Mouse (Mus musculus) frontal cortex, postnatal 10 days (tissue): ENCODE data around the gene Acbd4.
A peak's percentile ranks its signal among the peaks of the same experiment; 100 is the strongest.

ENCODE experiments used
- DNase-seq, 2 experiments: peaks; one replicate each; pipeline ENCODE4 v3.0.0; 2022; ENCODE audit warnings: low spot score in 2 of 2, mixed read lengths in 1 of 2

Gene Acbd4

DNA sequence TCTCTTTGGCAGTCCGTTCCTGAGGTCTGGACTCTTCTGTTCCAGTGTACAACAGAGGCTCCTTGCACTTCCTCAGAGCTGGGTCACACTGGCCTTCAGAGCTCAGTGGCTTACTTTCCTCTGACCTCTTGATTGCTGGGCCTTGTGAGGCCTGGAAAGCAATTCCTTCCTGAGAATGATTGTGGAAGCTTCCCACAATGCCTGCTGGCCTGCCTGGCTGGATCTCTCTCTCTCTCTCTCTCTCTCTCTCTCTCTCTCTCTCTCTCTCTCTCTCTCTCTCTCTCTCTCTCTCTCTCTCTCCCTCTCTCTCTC, 40.4 kb downstream of the Acbd4 start:
- no peak for DNase-seq

- DNase-seq, result peak; percentile 82 to 92
Observed at GRCm38 (mm10) chr11:103142441-103143182, 41.1 kb downstream of the Acbd4 start.

- no peak for DNase-seq
Observed at GRCm38 (mm10) chr11:103144309-103145285, 43.1 kb downstream of the Acbd4 start.

DNA sequence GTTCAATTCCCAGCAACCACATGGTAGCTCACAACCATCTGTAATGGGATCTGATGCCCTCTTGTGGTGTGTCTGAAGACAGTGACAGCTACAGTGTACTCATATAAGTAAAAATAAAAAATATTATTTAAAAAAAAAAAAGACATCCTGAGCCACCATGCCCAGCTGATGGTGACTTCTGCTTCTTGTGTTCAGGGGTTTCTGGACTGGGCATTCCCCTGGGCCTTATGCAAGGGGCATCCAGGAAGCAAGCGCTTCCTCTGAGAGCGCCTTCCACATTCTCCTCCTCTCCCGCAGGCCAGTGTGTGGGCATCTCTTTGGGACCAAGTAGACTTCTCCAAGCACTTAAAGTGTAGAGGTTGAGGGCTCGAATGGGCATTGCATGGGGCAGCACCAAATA, 44.9 kb downstream of the Acbd4 start:
- no peak for DNase-seq

- DNase-seq, result no peak
Observed at GRCm38 (mm10) chr11:103147766-103148165, 46.3 kb downstream of the Acbd4 start.

DNA sequence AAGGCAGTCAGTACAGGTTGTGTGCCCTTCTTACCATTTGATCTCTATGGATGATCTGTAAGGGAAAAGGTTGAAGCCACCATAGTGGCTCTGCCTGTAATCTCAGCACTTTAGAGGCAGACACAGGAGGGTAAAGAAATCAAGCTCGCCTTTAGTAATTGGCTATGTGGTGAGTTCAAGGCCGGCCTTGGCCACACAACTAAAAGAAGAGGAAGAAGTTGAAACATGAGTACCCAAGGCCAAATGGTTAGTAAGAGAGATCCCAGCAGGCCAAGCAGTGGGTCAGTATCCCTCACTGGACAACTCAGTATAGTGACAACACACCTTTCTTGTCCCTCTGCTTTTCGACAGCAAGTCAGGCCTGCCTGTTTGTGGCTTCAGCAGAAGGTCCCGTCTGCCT, 48.3 kb downstream of the Acbd4 start:
- DNase-seq, result no peak

DNA sequence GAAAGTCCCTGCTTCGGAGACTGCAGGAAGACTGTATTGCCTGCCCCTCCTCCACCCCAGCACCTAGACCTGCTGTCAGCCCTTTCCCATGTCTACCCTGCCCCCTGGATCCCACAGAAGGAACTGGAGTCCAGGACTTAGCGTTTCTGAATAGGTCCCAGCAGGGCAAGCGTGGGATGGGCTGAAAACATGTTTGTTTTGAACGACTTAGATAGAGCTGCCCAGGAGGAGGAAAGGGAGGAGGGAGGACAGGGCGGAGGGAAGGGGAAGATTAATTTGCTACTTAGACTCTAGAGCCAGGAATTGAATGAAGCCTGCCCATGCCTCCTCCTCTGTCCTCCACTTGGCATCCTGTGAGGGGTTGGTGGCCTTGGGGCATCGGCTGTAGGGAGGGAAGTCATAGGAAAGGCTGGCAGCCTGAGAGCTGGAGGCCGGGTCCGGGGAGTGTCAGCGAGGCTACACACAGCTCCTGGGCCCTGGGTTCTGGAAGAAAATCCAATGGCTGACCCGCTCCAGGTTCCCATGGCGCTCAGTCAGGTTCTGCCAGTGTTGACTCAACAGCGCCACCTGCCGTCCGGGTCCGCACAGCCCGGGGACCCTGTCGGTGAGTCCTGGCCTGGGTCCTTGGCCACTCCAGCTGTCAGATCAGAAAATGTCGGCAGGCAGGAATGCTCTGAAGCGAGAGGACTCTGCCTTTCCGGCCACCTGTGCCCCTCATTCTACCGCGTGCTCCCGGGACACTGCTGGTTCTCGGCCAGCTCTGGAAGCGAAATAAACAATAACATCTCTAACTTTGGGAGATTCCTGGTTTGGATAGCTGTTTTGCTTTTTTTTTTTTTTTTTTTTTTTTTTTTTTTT, 57.4 kb downstream of the Acbd4 start:
- DNase-seq, result peak; percentile 79 to 88

- DNase-seq, result no peak
Observed at GRCm38 (mm10) chr11:103160738-103161137, 59.3 kb downstream of the Acbd4 start.

DNA sequence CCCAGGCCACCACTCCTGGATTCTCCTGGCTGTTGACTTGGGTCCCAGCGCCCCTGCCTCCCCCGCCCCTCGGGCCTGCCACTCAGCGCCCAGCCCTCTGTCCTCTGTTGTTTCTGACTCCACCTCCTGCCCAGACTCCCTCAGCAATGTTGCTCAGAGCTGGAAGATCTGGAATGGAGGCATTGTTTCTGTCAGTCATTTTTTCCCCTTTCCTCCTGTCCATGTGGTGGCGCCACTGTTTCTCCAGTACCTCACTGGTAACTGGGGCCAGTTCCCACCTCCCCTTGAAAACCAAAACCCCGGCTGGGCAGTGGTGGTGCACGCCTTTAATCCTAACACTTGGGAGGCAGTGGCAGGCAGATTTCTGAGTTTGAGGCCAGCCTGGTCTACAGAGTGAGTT, 60.0 kb downstream of the Acbd4 start:
- no peak for DNase-seq
